Mouse (Mus musculus) testis, adult 2 months (tissue): ENCODE data around the gene Rnf115.

ENCODE experiments used
- CTCF ChIP-seq: fragments of 200-500 bp; IDR thresholded peaks from 2 replicates; pipeline ENCODE4 v1.5.1; 2012; ENCODE audit warnings: low read depth, mild to moderate bottlenecking, inconsistent platforms, low read length, moderate library complexity; ENCODE audit not compliant: control insufficient read depth, insufficient read depth, insufficient replicate concordance
- POLR2A ChIP-seq: fragments of 200-500 bp; IDR thresholded peaks from 2 replicates; pipeline ENCODE4 v1.6.1; 2012; ENCODE audit warnings: low read depth, mild to moderate bottlenecking, inconsistent platforms, low read length, moderate library complexity; ENCODE audit not compliant: control insufficient read depth

GRCm38 (mm10) chr3:96802214-96802613, 74.8 kb downstream of the Rnf115 start:
- no peak for TF ChIP-seq POLR2A
- no peak for TF ChIP-seq CTCF
